Mouse (Mus musculus) ovary, adult 18-20 months (tissue): ENCODE measurements around the gene St3gal2.
"Not testable (repeated sequence)": the region's sequence is repeated elsewhere in the genome, so short reads cannot be mapped to it uniquely, and the experiment has no call there.

ENCODE experiments used
- DNase-seq: peaks from one replicate; pipeline ENCODE4 v3.0.0; 2022; ENCODE audit warnings: low spot score, mixed read lengths

The St3gal2 gene

DNA sequence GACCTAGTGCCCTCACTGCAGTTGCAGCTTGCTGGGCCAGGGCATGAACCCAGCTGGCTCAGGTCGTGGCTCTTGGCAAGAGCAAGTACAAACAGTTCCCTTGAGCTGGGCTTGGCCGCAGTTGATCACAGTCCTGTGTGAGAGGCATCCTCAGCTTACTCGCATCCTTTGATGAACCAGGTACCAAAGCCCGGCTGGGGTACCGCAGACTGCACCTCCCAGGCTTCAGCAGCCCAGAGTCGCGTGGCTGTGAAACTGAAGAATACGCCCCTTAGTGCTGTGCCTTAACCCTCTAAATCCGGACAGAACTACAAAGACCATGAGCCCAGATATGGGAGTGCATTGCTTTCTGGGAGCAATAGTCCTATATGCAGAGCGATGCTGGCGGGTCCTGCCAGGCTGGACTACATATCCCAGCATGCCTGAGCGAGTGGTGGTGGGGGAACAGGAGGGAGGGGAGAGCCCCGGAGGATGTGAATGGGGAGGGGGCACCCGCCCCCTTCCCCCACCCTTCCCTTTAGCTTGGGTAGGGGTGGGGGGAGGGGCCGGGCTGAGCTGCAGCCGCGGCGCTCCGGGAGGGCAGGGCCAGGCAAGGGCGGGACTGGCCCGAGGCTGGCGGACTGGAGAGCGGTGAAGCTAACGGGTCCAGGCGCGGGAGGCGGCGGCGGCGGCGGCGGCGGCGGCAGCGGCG lies at the start of gene St3gal2:
Gene St3gal2 (plus strand): TSS at position 582 of the 691 bp plus-strand sequence.
- peak; percentile 94 for DNase-seq

- DNase-seq, result no peak
Measured at GRCm38 (mm10) chr8:110870501-110870900, 49.2 kb upstream of the St3gal2 start.

GRCm38 (mm10) chr8:110877862-110878261 lies 41.9 kb upstream of the St3gal2 start:
- no peak for DNase-seq

- no peak for DNase-seq
Measured at GRCm38 (mm10) chr8:110881741-110882310, 37.9 kb upstream of the St3gal2 start.

- no peak for DNase-seq
Measured at GRCm38 (mm10) chr8:110883824-110884223, 35.9 kb upstream of the St3gal2 start.

GRCm38 (mm10) chr8:110886634-110887033 lies 33.1 kb upstream of the St3gal2 start:
- DNase-seq, result no peak

DNA sequence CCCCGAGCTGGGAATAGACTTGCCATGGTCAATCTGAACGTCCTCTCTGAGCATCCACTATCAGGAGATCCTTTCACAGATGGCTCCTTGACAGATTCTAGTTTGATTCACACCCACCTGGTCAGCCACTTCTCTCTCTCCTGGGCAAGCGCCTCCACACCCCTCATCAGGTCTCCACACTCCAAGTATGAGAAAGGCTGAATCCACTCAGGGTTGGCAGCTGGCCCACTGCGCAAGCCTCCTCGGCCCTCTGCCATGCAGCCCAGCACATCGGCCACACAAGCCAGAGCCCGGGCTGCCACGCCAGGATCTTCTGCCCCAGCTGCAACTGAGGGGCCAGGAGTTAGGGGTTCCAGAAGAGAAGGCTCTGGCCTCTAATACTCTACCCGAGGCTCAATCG lies 32.2 kb upstream of the St3gal2 start:
- DNase-seq, result no peak

GRCm38 (mm10) chr8:110888441-110888840 lies 31.3 kb upstream of the St3gal2 start:
- DNase-seq, result no peak

DNA sequence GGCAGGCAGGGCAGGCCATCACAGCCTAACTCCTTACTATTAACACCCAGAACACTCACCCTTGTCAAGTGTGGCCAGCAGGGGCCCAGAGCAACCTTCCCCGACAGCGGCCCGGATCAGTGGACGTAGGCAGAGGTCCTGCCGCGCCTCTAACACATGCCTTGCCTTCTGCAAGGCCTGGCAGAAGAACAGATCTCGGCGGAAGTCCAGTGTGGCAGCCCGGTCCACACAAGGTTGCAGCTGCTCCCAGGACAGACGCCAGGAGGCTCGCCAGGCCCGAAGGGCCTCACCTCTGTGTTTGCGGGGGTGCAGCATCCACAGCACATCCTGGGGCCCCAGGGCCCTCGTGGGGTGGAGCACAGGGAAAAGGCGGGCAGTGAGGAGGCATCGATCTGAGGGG lies 30.9 kb upstream of the St3gal2 start:
- no peak for DNase-seq

- DNase-seq, result no peak
Measured at GRCm38 (mm10) chr8:110889904-110890470, 29.7 kb upstream of the St3gal2 start.

DNA sequence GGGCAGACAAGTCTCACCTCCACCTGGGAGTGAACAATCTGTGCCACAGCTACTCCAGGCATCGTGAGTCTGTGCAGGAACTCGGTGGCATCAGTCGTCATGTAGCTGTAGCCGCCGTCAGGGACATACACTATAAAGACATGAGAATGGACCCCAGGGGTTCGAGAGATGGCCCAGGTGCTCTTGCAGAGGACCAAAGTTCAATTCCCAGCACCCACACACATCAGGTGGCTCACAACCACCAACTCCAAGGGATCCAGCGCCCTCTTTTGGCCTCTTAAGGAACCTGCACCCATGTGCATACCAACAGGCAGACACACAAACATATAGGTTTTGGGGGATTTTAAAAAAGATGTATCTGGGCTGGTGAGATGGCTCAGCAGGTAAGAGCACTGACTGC lies 27.7 kb upstream of the St3gal2 start:
- no peak for DNase-seq

DNA sequence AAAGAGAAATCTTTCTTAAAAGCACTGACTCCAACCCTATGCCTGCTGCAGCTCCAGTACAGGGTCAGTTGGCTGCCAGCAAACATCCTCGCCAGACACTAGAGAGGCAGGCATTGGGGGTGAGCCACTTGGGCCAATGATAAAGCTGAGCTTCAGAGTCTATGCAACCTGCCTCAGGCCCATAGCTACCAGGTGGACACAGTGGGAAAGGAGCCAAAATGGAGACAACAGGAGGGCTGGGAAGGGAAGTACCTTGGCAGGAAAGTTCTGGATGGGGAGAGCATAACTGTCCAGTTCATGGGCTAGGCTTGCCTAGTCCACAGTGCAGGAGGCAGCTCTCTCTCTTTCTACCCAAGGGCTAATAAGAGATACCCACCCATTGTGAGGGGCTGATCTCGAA lies 26.8 kb upstream of the St3gal2 start:
- no peak for DNase-seq

DNA sequence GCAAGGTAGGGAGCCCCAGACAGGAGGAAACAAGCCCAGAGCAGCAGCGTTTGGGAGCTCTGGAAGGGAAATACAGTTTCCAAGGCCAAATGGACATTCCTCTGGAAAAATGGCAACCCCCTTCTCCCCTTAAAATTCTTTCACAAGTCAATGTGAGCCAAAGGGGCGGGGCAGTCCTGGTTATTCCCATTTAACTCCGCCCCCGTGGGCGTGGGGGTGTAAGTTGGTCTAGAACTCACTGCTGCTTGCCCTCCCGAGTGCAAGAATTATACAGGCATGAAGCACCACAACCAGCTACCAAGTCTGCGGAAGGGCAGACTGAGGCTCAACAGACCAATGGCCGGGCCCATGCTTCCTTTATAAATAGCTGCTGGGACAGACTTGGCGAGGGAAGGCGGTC lies 24.9 kb upstream of the St3gal2 start:
- no peak for DNase-seq

- no peak for DNase-seq
Measured at GRCm38 (mm10) chr8:110895254-110895653, 24.5 kb upstream of the St3gal2 start.

DNA sequence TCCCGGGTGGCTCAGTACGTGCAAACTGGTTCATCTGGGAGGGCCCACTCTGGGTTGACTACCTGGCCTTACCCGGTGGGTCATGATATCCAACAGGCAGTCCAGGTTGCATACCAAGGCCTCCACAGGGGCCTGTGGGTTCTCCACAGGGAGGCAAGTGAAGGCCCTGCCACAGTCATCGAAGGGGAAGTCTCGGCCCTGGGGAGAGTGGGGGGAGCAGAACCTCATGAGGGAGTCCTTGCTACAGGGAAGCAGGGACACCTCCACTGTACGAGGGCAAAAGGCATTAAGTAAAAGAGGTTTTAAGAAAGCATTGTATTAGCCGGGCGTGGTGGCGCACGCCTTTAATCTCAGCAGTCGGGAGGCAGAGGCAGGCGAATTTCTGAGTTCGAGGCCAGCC lies 23.9 kb upstream of the St3gal2 start:
- no peak for DNase-seq

DNA sequence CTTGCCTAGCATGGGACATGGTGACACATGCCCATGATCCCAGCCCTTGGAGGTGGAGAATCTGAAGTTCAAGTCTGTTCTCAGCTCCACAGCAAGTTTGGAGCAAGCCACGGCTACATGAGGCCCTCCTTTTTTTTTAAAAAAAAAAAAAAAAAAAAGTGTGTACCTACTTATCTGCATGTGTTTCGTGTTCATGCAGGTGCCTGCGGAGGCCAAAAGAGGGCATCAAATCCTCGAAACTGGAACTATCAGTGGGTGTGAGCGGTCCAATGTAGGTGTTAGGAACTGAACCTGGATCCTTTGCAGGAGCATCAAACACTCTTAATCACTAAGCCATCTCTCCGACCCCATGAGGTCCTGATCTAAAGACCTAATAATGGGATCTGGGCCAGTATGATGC lies 22.2 kb upstream of the St3gal2 start:
- no peak for DNase-seq

- no peak for DNase-seq
Measured at GRCm38 (mm10) chr8:110901056-110901455, 18.7 kb upstream of the St3gal2 start.

GRCm38 (mm10) chr8:110901839-110902578 lies 17.7 kb upstream of the St3gal2 start, which contains the start of gene Fuk:
TSS of gene Fuk (minus strand) at chr8:110902488.
- peak; percentile 63 for DNase-seq

- DNase-seq, result no peak
Measured at GRCm38 (mm10) chr8:110902579-110902965, 17.1 kb upstream of the St3gal2 start.

GRCm38 (mm10) chr8:110905404-110905803 lies 14.3 kb upstream of the St3gal2 start:
- DNase-seq, result no peak

DNA sequence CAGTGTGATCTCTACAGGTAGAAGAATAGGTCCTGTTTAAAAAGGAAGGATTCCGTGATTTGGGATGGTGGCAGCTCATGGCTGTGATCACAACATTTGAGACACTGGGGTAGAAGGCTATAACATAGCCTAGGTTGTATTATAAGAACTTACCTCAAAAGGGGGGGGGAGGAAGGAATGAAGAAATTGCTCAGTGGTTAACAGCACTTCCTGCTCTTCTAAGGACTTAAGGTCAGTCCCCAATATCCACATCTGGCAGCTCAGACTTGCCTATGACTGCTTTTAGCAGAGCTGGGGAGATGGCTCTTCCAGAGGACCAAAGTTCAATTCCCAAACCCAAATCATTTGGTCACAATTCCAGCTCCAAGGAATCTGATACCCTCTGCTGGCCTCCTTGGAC lies 13.0 kb upstream of the St3gal2 start:
- no peak for DNase-seq

DNA sequence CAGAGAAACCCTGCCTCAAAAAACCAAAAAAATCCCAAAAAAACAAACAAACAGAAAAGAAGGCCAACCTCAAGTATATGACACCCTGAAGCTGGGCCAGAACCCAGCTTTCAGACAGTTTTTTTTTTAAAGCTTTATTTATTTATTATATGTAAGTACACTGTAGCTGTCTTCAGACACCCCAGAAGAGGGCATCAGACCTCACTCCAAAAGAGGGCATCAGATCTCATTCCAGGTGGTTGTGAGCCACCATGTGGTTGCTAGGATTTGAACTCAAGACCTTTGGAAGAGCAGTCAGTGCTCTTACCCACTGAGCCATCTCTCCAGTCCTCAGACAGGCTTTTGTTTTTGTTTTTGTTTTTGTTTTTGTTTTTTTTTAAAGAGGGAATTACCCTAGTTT lies 9.9 kb upstream of the St3gal2 start:
- not testable (repeated sequence) for DNase-seq
